Mouse (Mus musculus) thymus, postnatal 10 days (tissue): Measurements from ENCODE around the gene Lpcat2.
"Not testable (repeated sequence)": the region's sequence is repeated elsewhere in the genome, so short reads cannot be mapped to it uniquely, and the experiment has no call there.

Source experiments
- DNase-seq, 2 experiments: peaks; one replicate each; pipeline ENCODE4 v3.0.0; 2021; ENCODE audit warnings: low spot score in 2 of 2

Gene Lpcat2

DNA sequence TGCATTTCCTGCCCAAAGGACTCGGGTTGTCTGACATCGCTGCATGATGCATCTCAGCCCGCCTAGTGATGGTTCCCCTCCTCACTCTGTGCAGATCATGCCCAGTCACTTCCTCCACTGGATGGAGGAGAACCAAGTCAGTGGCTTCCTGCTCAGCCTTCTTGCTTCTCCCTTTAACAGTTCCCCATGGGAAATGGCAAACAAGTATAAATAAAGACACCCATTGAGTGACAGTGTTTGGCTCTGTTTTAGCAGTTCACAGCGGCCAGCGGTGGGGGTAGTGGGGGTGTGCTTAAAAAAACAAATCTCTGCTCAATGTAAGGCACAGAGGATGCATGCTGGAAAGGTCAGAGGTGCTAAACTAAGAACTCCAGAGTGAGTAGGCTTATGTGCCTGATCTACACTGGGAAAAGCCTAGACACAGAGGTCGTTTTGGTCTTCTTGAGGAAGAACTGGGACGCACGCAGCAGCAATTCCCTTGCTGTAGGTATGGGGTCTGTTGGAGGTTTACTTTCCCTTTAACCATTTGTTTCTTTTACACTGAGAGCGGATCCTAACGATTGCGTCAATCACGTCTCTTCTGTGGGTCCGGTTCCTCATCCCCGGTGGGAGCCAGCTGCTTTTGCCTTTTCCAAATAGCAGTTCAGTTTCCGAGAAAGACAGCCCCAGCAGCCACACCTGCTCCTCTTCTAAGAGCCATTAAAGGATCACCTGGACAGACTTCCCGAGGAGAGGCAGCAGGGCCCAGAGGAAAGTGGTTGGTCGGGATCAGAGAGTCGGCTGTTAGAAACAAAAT, 1.8 kb upstream of the Lpcat2 start:
- DNase-seq = no peak

DNA sequence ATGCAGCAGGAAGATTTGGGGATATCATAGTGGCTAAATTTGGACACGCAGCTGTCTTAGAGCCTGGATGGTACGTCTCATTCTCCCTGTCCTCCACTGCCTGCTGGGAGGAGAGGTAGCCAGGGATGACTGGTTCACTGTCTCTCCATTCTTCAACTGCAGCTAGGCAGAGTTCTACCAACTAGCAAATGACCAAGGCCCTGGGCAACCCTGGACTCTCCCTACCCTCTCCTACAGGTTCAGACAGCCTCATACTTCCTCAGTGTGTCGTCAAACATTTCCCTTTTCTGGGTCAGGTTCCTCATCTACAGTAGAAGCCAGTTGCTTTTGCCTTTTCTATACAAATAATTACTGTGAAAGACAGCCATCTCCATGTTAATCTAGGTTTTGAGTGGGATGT, 466 bp upstream of the Lpcat2 start:
- no peak for DNase-seq

DNA sequence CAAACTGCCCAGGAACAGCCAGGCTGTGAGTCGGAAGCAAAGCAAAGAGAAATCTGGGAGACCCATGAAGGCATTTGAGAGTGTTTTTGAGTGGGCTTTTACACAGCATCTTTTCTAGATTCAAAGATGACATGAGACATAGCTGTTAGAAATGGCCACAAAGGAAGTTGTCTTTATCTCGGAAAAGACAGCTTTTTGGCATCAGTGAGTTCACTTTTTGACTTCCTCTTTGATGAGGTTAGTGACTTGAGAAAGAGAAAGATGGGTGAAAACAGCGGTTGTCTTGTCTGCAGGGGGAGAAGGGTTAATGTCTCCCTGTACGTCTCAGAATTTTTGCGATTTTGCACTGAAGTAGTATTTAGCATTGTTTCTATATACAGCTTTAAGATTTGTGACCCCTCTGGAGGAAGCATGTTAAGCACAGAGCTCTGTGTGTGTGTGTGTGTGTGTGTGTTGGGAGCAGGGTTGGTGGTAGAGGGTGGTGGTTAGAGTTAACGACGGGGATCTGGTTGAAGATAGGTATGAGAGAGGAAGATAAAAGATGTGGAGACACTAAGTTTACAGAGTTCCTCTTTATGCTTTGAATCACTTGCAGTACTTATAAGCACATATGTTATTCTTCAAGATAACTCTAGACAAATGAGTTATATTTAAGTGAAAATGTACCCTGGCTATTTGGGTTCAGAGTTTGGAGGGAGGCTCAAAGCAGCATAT, 1.3 kb downstream of the Lpcat2 start:
- no peak for DNase-seq

DNA sequence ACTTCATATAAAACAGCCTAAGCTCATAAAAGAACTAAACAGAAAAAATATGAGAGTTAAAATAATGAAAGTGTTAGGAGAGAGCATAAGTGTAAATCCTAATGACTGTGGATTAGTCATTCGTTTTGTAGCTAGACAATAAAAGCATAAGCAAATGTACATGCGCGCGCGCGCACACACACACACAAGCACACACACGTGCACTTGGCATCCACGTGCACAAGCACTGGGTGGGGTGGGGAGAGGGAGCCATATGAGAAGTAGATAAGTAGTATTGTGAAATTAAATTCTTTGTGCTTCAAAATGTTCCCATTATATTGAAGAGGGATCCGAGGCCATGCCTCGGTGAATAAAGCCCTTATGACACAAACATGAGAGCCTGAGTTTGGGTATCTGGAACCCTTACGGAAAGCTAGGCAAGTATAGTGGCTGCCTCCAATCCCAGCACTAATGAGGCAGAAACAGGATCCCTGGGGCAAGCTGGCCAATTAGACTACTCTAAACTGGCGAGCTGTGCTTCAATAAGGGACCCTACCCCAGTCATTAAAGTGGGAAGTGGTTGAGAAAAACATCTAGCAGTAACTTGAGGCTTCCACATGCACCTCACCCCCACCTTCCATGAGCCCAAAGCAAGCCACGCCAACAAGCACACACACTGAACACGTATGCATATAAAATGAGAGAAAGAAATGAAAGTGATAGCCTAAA, 3.5 kb downstream of the Lpcat2 start:
- DNase-seq = no peak

DNA sequence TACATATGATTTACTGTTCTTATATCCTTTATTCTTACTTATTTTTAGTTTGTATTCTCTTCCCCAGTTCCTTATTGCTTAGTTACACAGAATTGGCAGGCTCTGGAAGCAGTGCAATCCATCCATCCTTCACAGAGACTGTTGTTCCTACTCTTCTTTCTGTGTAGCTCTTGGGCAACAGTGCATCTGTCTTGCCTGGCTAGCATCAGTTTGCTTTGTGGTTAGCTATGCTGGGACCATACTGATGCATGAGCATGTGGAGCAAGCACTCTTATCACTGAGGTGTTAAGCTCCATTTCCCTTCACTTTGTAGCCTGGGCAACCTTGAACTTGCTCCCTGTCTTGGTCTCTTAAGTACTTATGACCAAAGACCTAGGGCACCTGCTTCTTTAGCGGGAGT, 6.8 kb downstream of the Lpcat2 start:
- no peak for DNase-seq

DNA sequence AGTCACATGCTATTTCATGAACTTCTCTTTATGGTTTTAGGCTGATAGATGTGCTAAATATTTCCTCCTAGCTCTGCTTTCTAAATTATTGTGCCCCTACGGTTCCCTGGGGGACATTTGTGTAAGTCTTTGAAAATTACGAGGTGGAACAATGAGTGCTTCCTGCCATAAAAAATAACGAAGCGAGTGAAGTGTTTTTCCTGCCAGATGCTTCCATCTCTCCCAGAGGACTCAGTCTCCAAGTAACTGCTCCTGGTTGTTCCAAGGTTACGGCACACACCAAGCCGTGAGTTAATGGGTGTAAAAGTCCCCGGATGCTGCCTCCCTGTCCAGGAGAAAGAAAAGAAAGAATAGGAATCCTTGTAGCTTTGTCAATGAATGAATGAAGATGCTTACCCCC, 15.1 kb downstream of the Lpcat2 start:
- no peak for DNase-seq

DNA sequence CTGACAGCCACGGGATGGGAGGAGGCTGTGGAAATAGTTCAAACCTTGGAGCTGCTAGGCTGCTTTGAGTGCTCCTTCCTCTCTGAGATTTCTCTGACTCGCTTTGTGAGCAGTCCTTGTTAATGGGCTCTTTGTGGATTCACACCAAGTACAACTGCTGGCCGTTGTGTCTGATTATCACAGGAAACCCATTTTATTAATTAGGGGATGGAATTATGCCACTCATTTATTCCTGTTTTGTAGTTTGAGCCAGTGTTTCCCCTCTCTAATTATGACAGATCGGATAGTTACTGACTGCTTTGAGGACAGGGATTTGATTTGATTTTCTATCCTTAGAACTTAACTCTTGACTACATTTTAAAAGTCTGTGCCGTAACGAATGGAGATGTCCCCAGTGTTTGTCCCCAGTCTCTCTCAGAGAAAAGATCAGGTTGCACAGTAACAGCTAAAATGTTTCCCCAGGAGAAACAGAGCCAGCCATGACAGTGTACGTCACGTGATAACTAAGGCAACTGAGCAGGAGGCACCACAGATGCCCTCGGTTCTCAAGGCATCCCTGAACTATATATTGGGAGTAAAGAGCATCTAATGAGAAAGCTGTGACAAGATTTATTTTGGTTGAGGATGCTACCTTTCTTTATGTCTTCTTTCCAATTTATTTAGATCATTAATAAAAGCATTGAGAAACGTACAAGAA, 17.1 kb downstream of the Lpcat2 start:
- no peak for DNase-seq

DNA sequence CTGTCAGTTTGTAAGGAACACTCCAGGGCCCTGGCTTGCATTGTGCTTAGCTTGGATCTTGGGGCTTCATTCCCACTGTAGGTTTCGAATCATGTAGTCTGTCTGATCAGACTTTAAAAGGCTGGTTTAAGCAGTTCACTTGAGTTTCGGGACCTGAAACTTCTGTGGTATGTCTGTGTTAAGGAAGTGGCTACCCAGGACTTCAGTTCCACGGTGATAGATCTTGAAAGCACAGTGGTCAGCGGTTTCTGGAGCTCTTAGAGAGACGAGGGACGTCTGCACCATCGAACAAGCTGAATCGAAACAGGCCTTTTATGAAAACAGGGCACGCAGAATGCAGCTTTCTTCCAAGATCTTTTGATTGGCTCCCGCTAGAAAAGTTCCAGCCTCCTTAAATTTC, 20.7 kb downstream of the Lpcat2 start:
- no peak for DNase-seq

DNA sequence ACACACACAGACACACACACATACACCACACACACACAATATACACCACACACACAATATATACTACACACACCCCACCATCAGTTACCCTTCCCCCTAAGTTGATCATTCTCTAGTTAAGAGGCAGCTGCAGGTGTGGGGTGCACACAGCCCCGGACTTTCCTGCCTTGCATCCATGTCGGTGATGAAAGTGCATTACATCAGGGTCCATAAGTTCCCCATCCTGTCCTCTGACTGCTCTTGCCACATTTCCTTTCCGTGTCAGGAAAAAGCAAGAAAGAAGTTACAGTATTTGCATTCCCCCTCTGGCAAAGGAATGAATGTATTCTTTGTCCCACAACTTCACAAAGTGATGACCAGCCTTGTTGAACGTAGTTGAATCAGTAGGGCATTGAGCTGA, 26.1 kb downstream of the Lpcat2 start:
- DNase-seq = no peak

DNA sequence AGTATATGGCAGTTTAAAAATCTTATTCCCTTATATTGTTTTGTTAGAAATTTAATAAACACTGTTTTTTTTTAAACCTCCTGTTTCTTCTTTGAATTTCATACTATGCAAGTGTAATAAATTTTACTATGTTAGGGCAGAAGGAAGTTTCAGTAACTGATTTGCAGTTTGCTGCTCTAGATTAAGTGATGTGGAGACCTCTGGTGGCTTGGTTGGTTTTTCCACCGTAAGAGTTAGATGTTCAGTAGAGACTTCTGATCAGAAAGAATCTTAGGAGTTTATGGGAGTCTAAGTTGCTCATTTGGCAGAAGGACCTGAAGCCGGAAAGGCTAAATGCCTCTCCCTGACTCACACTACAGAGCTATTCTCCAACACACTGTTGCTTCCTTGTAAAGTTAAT, 28.6 kb downstream of the Lpcat2 start:
- DNase-seq = no peak

DNA sequence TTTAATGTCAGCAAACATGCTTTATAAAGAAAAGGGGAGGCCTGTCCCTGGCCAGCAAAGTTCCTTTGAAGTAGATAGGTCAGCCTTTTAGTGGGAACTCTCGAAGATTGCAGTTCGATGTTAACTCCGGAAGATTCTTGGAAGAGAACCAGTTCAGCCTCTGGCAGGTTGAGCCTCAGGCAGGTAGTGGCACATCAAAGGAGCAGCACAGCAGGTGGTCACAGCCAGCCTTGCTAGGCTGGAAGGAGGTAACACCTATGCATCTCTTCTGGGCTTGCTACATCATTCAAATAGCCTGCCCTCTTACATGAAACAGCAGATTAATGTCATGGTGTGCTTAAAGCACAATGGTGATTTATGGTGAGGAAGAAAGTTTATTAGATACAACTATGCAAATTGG, 37.1 kb downstream of the Lpcat2 start:
- not testable (repeated sequence) for DNase-seq

DNA sequence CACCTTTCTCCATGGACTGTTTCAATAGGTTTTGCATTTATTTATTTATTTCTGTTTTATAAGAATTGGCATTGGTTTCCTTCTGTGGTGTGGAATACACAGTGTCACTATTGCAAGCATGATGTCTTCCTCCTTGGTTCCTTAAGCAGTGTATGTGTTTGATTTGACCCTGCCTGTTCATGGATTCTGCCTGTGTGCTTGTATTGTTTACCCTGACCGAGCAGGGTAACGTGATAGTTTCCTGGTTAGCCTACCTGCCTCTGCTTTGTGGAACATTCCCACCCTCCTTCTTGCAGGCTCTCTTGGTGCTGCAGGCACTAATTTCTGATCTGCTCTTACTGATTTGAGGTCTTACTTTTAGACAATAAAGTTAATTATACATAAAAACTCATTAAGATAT, 38.7 kb downstream of the Lpcat2 start:
- no peak for DNase-seq

DNA sequence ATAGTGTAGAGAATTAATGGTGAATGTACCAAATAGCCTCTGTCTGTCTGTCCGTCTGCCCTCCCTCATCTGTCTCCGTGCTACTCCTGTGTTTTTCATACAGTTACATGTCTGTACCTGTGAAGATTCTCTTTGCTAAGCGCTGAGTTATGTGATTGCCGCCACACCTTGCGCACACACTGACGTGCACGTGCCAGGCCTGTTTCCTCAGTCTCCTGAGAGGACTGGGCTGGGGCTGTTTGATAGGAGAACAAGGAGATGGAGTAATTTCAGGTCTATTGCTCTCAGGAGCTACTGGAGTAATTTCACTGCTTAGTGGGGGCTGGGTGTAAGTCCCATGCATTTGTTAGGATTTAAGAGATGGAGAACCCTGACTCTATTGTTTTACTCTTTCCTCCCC, 39.9 kb downstream of the Lpcat2 start:
- DNase-seq = no peak

DNA sequence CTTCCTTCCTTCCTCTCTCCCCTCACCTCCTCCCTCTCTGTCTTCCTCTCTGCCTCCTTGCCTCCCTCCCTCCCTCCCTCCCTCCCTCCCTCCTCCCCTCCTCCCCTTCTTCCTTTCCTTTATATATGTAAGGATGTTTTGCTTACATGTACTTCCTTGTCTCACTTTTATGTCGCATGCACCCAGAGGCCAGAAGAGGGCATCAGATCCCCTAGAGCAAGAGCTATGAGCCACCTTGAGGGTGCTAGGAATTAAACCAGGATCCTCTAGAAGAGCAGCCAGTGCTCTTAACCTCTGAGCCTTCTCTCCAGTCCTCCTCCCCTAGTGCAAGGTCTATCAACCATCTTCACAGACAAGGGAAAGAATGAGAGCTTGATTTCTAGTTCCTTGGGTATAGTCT, 40.9 kb downstream of the Lpcat2 start:
- DNase-seq = no peak

DNA sequence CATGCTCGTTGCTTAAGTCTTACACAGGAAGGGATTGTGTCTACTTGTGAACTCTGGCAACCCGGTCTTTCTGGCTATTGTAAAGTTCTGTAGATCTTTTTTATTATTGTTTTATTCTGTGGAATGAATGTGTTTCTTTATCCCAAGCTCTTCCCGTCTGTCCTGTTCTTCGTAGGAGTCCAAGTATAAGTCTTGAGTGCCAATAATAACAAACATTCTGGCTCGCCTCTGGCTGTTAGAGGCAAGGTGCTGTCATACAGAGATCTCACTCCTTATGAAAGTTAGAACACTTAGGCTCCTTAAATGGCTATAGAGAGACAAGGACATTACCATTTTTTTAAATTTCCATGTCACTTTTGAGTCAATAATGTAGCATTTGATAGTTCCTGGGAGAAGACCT, 41.5 kb downstream of the Lpcat2 start:
- no peak for DNase-seq

DNA sequence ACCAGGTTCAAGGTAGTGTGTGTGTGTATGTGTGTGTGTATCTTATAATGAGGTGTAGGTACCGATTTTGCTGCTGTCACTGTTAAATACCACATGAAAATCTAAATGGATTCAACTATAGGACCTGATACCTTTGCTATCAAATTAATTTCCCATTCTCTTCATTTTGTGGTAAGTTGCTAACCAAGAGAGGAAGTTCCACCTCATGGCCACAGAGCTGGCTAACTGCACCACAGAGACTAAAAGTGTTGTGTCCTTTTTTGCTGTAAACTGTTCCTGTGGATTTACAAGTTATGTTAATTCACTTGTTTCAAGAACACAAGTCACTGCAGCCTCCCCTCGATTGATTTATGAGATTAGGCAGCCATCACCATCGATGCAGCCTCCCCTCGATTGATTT, 42.7 kb downstream of the Lpcat2 start:
- DNase-seq = no peak

DNA sequence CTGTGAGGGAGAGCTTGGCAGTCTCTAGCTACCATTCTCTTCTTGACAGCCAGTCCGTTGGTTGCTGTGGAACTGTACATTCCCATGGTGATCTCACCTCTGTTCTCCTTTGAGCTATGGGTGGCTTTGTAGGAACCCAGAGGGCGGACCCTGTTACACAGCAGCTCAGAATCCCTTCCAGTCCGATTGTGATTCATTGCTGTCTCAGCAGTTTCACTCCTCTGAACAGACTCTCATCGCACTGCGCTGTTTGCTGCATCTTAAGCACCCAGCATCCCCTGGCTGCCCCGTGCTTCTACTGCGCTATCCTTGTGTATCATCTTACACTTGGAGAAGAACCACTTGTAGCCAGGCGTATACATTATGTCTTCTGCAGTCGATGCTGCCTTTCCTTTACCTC, 44.5 kb downstream of the Lpcat2 start:
- no peak for DNase-seq

DNA sequence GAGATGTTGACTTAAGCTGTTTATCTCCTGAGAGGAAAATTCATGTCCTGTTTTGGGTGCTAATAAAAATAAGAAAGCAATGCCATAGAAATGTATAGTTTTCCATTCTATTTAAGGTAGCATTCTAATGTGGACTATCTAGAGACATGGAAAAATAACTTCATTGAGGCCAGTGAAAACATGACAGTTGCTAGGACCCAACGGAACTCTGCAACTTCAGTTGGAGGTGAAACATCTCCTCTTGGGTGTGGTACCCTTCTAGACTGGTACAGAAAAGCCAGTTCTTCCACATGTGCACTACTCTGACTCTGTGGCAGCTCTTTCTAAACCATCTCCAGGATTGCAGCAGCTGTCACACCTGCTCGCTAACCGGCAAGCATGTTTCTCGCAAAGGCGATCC, 46.0 kb downstream of the Lpcat2 start, which contains the start of gene Capns2:
TSS of gene Capns2 (plus strand) at position 301 of the 400 bp plus-strand sequence.
- DNase-seq = no peak

DNA sequence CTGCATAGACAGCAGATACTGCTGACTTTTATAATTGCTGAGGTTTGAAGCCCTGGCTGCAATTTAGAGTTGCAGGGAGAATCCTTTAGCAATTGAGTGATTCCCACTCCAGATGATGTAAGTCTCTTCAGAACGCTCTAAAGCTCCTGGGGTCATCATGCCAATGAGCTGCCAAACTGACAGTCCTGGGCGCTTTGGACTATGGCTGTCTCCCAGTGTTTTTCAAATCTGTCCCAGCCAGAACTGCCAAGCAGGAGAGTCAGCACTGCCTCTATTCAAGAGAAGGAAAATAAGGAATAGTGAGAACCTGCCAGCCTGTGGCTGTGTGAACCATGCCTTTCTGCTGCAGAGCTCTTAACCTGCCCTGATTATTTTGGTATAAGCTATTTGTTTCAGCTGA, 47.8 kb downstream of the Lpcat2 start:
- DNase-seq = no peak

DNA sequence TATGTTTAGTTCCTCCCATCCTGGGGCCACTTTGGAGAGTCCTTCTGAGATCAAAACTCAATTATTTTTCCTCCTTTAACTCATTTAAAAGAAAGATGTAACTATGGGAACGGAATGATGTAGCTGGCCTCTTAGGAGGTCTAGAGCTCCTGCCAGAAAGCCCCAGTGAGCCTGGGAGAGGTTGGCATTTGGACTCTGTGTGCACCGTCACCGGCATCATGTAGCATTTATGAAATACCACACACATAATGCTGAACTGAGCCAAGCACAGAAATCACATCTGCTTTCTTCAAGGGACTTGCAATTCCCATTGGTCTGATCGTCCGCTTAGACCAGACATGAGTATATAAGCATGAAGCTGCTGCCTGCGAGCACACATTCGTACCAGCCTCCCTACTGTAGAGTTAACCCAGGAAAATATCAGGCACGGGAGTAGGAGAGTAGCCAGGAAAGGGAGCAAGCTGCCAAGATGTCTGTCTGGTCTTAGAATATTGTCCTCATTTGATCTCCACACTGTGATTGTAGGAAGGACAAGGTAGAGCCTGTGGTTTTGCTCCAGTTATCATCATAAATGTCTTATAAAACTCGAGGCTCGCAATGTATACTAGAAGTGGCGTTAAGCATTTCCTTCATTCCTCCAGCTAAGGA, 48.5 kb downstream of the Lpcat2 start:
- DNase-seq = no peak

DNA sequence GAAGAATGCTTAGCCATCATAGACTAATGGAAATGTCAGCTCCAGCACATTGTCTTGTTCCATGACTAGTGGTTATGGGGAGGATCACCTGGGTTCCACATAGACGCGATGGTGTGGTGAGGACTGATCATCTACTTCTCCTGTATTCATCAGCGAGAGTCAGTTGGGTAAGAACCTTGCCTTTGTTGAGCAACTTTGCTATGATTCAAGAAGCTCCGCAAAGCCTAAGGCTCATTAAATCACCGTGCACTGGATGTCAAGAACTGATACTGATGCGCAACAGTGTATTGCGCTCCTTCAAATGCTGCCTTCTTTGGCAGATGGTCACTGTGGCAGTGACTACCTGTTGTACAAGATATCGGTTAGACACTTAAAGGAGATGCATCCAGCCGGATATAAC, 51.4 kb downstream of the Lpcat2 start:
- no peak for DNase-seq

DNA sequence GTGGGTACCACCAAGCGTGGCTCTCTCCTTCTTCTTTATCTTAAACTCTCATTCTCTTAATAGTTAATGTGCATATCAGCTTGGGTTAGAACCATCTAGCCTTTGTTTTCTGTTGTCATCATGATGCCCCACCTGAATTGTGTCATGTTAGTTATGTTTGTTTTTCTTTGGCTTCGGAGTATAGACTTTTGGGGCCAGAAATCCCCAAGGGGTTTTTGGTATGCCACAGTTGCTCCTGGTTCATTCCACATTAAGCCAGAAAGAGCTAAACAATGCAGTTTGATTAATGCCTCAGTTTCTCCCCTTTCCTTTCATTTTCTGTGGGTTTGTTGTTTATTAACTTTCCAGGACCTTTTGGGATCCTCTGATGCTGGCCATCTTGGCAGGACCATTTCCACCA, 53.3 kb downstream of the Lpcat2 start:
- DNase-seq = no peak
